7 mouse cellular contexts compared by ENCODE assay signal in the genomic region with DNA sequence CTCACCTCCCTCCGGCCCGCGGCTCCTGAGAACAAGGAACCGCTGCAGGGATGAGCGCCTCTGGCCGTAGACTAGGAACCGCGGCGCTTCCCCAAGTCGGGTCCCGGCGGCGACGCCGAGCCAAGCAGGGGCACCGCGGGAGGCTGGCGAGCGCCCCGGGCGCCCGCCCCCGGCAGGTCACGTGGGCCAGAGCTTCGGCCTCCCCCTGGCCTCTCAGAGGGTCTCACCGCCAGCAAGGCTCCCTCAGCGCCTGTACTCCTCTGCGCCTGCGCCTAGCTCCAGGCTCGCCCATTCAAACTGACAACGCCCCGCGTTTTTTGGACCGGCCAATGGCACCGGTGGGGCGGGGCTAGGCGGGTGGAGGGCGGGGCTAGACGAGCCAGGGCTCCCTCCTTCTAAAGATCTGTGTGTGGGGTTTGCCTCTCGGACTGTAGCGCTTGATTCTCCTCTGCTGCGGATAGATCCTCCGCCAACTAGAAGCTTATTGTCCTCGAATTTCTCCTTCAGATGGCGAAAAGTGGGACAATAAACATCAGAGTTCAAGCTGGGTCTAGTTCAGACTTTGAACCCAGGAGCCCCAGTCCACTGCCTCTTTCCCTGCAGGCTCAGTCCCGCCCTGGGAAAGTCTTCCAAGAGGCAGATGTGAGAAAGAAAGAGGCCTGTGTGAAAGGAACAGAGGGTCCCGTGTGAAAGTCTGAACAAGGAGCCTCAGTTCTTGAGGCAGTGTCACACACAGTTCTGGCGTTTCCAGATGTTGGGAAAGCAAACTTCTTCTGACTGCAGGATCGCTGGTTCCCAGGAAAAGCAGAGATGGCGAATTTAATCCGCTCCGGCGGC. TPM values are rescaled to one million over a fixed set of nuclear protein-coding genes. Genes with fewer than 3 reads are reported as not detected.
A peak's percentile ranks its signal among the peaks of the same experiment; 100 is the strongest.
DNase-seq lines count a peak whose midpoint lies in the region; ATAC-seq lines count a peak whose summit lies in the region.

A gene (minus strand): TSS at position 274 of the 837 bp plus-strand sequence.

- peaks cover 13% of the 10 kb centered on the region for H3K4me1 ChIP-seq in intestine, embryonic 15.5 days (replicated peaks)
- H3K4me1 ChIP-seq in midbrain, embryonic 10.5 days = peaks cover 30% of the 10 kb centered on the region

- H3K4me2 ChIP-seq in intestine, embryonic 15.5 days (replicated peaks) = peak within 1 kb of the TSS; percentile 62

- no peaks in the 10 kb centered on the region for H3K27me3 ChIP-seq in intestine, embryonic 15.5 days (replicated peaks)
- no peaks in the 10 kb centered on the region for H3K27me3 ChIP-seq in midbrain, embryonic 10.5 days (ENCODE audit: low read depth, poor library complexity, severe bottlenecking)

- no peaks in the 10 kb centered on the region for H3K9me3 ChIP-seq in intestine, embryonic 15.5 days
- no peaks in the 10 kb centered on the region for H3K9me3 ChIP-seq in midbrain, embryonic 10.5 days (replicated peaks)

- intact Hi-C loops in left cerebral cortex, postnatal 25 days (cut with DNase I) = loop anchor here (2.0 to 5.0 kb wide), 2 partner anchors 49 to 190 kb away; a partner anchor contains a TSS

- no peaks in the 10 kb centered on the region for H3K36me3 ChIP-seq in intestine, embryonic 15.5 days
- 0 out of 2 replicates have a peak, but pooled peaks cover 4% of the 10 kb centered on the region for H3K36me3 ChIP-seq in midbrain, embryonic 10.5 days

- H3K4me3 ChIP-seq in intestine, embryonic 15.5 days (replicated peaks) = peak within 1 kb of the TSS; percentile 71
- H3K4me3 ChIP-seq in midbrain, embryonic 10.5 days = peak within 1 kb of the TSS; percentile 75

- WGBS in intestine, embryonic 15.5 days = 3% methylated on average over 48 of the region's 53 CpGs
- 2% methylated on average over 53 of the region's 53 CpGs for WGBS in midbrain, embryonic 10.5 days

- DNase-seq in adrenal gland, adult (ENCODE audit: inconsistent age in 2 of 2, low spot score in 1 of 2) = peak; percentile 95 to 99
- peak; percentile 99 for DNase-seq in embryo, embryonic 10.5 days (ENCODE audit: low spot score)
- peak; percentile 96 for DNase-seq in gastrocnemius, postnatal 25 days
- DNase-seq in left cerebral cortex, postnatal 25 days (ENCODE audit: low spot score in 2 of 2) = peak; percentile 94 to 97
- peak; percentile 99 for DNase-seq in midbrain, embryonic 10.5 days (ENCODE audit: low spot score)
- DNase-seq in right cerebral cortex, postnatal 4 days = peak; percentile 96

- peak within 1 kb of the TSS; percentile 86 for H3K9ac ChIP-seq in intestine, embryonic 15.5 days

- peak within 1 kb of the TSS; percentile 91 for H3K27ac ChIP-seq in intestine, embryonic 15.5 days
- H3K27ac ChIP-seq in midbrain, embryonic 10.5 days (replicated peaks) = peak within 1 kb of the TSS; percentile 99

- ATAC-seq in intestine, embryonic 15.5 days = peak; percentile 99

RNA-seq across cellular contexts. Expression of the gene that starts here (rescaled TPM):
- 1 to 10 TPM; 4.4 to 4.7 TPM for total RNA-seq in gastrocnemius, postnatal 25 days (2021)
- polyA plus RNA-seq in intestine, embryonic 15.5 days (2015; fragmentation: Nextera tagmentation; extraction: Ambion mirVana) = 49.1 and 56.1 TPM in 2 replicates
- total RNA-seq in left cerebral cortex, postnatal 25 days (2021) = 10 to 100 TPM; 15.5 to 16.0 TPM
- polyA plus RNA-seq in midbrain, embryonic 10.5 days (2016; fragmentation: Nextera tagmentation; extraction: Ambion mirVana) = 90.8 and 100 TPM in 2 replicates

Comparison
In these comparisons a context has a peak if more than half of its experiments do, and no peak if none do; other contexts are left out.
1. Peak in every context shown above with its lines: DNase-seq, ATAC-seq, H3K4me3 ChIP-seq and H3K27ac ChIP-seq.